Mouse (Mus musculus) embryonic facial prominence, embryonic 11.5 days (tissue): ENCODE results near the gene Ets2. TPM values are rescaled to one million over a fixed set of nuclear protein-coding genes. Genes with fewer than 3 reads are reported as not detected.

Source experiments
- ATAC-seq: fragments of 200-750 bp; cut with Nextera tagmentation; replicated peaks from 2 replicates; pipeline ENCODE4 v1.8.0; 2017; ENCODE audit warnings: low read depth; ENCODE audit not compliant: insufficient number of reproducible peaks, low FRiP score, low TSS enrichment
- DNase-seq: peaks from one replicate; pipeline ENCODE4 v3.0.0-alpha.2; 2015; ENCODE audit warnings: low spot score
- H3K27ac ChIP-seq: fragments of 300-500 bp; sonication (generic); replicated peaks from 2 replicates; pipeline ENCODE4 v1.5.1; 2014; ENCODE audit warnings: mild to moderate bottlenecking, low read depth, low read length, control low read depth
- H3K27me3 ChIP-seq: fragments of 300-500 bp; sonication (generic); 2 replicates; pipeline ENCODE4 v1.6.1; 2014; ENCODE audit warnings: mild to moderate bottlenecking, low read length, moderate library complexity, mixed read lengths; ENCODE audit not compliant: control insufficient read depth, insufficient read depth
- H3K36me3 ChIP-seq: fragments of 300-500 bp; sonication (generic); replicated peaks from 2 replicates; pipeline ENCODE4 v1.6.1; 2014; ENCODE audit warnings: low read depth, mild to moderate bottlenecking, low read length, moderate library complexity, mixed read lengths; ENCODE audit not compliant: control insufficient read depth, insufficient read depth
- H3K4me1 ChIP-seq: fragments of 300-500 bp; sonication (generic); 2 replicates; pipeline ENCODE4 v1.6.1; 2014; ENCODE audit warnings: low read length, mixed read lengths; ENCODE audit not compliant: control insufficient read depth, insufficient read depth
- H3K4me2 ChIP-seq: fragments of 300-500 bp; sonication (generic); 2 replicates; pipeline ENCODE4 v1.6.1; 2014; ENCODE audit warnings: low read depth, mild to moderate bottlenecking, control low read depth, low read length, moderate library complexity
- H3K4me3 ChIP-seq: fragments of 300-500 bp; sonication (generic); 2 replicates; pipeline ENCODE4 v1.5.1; 2014; ENCODE audit warnings: low read depth, low read length, control low read depth
- H3K9ac ChIP-seq: fragments of 300-500 bp; sonication (generic); replicated peaks from 2 replicates; pipeline ENCODE4 v1.6.1; 2014; ENCODE audit warnings: mild to moderate bottlenecking, control low read depth, low read length
- H3K9me3 ChIP-seq: fragments of 300-500 bp; sonication (generic); replicated peaks from 2 replicates; pipeline ENCODE4 v1.6.1; 2016; ENCODE audit warnings: mild to moderate bottlenecking, low read length, inconsistent platforms, mixed read lengths; ENCODE audit not compliant: control insufficient read depth
- WGBS: fragments of 180-500 bp; shearing (Covaris S2); extraction: QIAGEN DNeasy Blood & Tissue Kit; methylation state at CpG from one replicate; pipeline ENCODE4 v1.1.7; 2014; 5-methylcytosine and 5-hydroxymethylcytosine counted together
- polyA plus RNA-seq: library from polyadenylated mRNA; unstranded; fragments of >200 nt; fragmentation: Nextera tagmentation; extraction: Ambion mirVana; gene quantifications from 2 replicates; pipeline ENCODE4 v1.2.1, GENCODE M21; 2014

The Ets2 gene
- polyA plus RNA-seq, 1 experiment from 2014 or later: 35.4 TPM

DNA sequence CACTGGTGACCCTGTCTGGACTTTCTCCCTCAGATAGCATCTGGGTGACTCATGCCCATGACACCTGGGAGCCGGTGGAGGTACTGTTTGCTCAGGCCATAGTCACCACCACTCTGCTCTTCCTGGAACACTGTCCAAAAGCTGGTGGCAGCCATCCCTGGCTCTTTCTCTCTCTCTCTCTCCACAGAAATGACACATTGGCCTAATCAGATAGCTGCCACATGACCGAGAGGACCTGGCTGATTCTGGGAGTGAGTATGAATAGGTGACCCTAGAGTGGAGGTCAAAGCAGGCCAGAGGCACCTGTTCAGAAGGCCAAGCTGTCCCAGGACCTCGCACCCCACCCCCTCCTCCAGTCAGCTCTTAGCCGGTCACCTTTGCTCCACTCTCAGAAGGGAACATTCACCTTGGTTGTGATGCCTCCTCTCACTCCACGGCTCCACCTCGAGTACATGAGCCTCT is 19.4 kb upstream of the Ets2 start:
- no peaks in the 10 kb centered on the region for H3K36me3 ChIP-seq
- no peak for ATAC-seq
- no peak overlapping the region for H3K4me3 ChIP-seq
- H3K9me3 ChIP-seq: no peaks in the 10 kb centered on the region
- no peaks in the 10 kb centered on the region for H3K27me3 ChIP-seq
- WGBS: 88% methylated on average over 6 of the region's 6 CpGs
- H3K4me2 ChIP-seq: no peak overlapping the region
- no peak overlapping the region for H3K27ac ChIP-seq
- no peak for DNase-seq
- H3K4me1 ChIP-seq: no peaks in the 10 kb centered on the region
- no peak overlapping the region for H3K9ac ChIP-seq

DNA sequence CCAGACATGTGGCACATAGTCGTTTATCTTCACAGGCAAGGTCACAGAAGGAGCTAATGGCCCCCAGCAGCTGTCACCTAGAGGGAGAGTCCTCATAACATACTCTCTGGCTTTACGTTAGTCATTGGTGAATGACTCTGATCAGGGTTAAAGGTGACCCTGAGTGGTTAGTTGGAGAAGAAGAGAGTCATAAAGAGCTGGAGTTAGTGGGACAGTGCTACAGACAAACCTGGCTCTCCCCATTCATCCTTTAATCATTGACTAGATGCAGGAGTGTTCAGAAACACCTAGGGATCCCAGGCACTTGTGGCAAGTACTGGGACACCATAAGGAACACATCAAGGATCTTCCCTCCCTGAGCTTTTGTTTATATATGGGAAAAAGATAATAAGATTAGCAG is 16.1 kb upstream of the Ets2 start:
- Histone ChIP-seq H3K4me1 (no peaks in the 10 kb centered on the region), H3K4me2 (no peak overlapping the region), H3K27me3 (no peaks in the 10 kb centered on the region), H3K9me3 (no peaks in the 10 kb centered on the region), H3K4me3 (no peak overlapping the region), H3K27ac (no peak overlapping the region), H3K36me3 (no peaks in the 10 kb centered on the region), H3K9ac (no peak overlapping the region)
- DNase-seq (no peak), ATAC-seq (no peak)
- 43% methylated on average over 2 of the region's 2 CpGs for WGBS

DNA sequence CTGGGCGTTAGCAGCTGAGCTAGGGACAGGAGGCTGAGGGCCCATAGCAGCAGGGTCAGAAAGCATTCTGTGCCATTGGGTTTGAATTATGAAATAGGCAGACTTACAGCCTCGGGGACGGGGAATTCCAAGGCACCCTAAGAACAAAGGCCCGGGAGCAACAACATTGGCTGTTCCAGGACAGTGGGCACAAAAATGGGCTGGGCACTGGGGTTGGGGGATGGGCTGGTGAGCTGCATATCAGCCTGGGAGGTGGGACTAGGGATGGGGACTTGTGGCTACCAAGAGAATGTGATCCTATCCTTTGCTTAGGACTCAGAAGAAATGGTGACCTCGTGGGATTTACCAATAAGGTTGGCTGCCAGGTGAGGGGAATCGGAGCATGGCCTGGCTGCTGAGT is 15.6 kb upstream of the Ets2 start:
- ATAC-seq: no peak
- H3K27me3 ChIP-seq: no peaks in the 10 kb centered on the region
- no peaks in the 10 kb centered on the region for H3K4me1 ChIP-seq
- no peak overlapping the region for H3K27ac ChIP-seq
- no peak overlapping the region for H3K4me3 ChIP-seq
- 66% methylated on average over 6 of the region's 6 CpGs for WGBS
- no peak overlapping the region for H3K9ac ChIP-seq
- no peaks in the 10 kb centered on the region for H3K9me3 ChIP-seq
- H3K36me3 ChIP-seq: no peaks in the 10 kb centered on the region
- DNase-seq: no peak
- H3K4me2 ChIP-seq: no peak overlapping the region

DNA sequence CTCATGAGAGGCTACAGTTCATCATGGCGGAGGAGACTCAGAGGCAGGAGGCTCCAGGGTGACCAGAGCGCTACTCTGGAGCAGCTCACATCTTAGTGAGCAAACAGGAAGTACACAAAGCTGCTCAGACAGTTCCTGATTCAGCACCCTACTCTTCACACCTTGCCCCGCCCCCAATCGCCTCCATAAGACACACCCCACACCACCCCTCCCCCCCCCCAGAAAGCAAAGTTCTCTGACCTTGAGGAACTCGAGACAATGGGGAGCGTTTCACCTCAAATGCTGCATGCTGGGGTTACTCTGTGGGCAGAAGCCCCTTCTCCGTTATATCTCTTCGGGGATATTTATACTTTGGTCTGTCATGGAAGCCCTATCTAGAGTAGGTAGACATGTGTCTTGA is 15.0 kb upstream of the Ets2 start:
- Histone ChIP-seq H3K9ac (no peak overlapping the region), H3K27me3 (no peaks in the 10 kb centered on the region), H3K4me3 (no peak overlapping the region), H3K9me3 (no peaks in the 10 kb centered on the region), H3K27ac (no peak overlapping the region), H3K4me2 (no peak overlapping the region), H3K4me1 (no peaks in the 10 kb centered on the region), H3K36me3 (no peaks in the 10 kb centered on the region)
- no peak for DNase-seq
- WGBS: 92% methylated on average over 8 of the region's 8 CpGs
- ATAC-seq: no peak

DNA sequence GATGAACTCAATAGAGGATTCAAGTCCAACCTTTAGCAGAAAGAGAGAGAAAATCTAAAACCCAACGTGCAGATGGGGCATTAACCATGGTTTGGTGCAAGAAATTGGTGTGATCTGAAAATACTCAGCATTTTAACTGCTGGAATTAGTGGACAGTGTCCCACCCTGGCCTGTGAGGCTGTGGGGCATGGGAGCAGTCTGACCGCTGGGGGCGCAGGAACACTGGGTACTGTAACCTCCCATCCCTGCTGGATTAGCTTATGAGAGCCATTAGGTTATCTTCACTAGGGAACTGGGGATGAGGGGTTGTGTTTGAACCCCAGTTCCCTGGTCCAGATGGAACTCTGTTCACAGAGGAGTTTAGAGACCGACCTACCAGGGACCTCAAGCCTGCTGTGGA is 13.9 kb upstream of the Ets2 start:
- no peaks in the 10 kb centered on the region for H3K9me3 ChIP-seq
- H3K4me2 ChIP-seq: no peak overlapping the region
- H3K4me1 ChIP-seq: no peaks in the 10 kb centered on the region
- no peak overlapping the region for H3K4me3 ChIP-seq
- H3K27ac ChIP-seq: no peak overlapping the region
- 76% methylated on average over 4 of the region's 4 CpGs for WGBS
- H3K27me3 ChIP-seq: no peaks in the 10 kb centered on the region
- DNase-seq (no peak), ATAC-seq (no peak)
- no peak overlapping the region for H3K9ac ChIP-seq
- H3K36me3 ChIP-seq: no peaks in the 10 kb centered on the region

DNA sequence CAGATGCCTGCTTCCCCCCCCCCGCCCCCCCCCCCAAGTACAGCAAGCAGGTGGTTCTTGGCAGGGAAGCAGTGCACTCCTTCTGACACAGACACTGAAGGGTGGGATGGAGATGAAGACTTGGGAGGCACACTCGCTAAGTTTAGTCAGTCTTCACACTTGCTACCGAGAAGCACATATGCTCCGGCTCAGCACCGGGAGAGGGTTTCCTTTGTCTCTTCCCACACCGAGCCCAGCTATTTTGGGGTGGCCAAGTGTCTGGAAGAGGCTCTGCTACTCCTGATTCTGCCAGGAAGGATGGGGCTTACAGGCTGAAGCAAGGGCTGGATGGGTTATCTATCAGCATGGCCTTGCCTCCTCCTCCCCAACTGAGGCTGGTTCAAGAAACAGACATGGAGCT is 5.3 kb upstream of the Ets2 start:
- Histone ChIP-seq H3K36me3 (no peaks in the 10 kb centered on the region), H3K9me3 (no peaks in the 10 kb centered on the region), H3K27ac (no peak overlapping the region), H3K9ac (no peak overlapping the region), H3K4me1 (no peaks in the 10 kb centered on the region), H3K27me3 (no peaks in the 10 kb centered on the region), H3K4me2 (no peak overlapping the region), H3K4me3 (no peak overlapping the region)
- 44% methylated on average over 6 of the region's 6 CpGs for WGBS
- DNase-seq: no peak
- no peak for ATAC-seq

DNA sequence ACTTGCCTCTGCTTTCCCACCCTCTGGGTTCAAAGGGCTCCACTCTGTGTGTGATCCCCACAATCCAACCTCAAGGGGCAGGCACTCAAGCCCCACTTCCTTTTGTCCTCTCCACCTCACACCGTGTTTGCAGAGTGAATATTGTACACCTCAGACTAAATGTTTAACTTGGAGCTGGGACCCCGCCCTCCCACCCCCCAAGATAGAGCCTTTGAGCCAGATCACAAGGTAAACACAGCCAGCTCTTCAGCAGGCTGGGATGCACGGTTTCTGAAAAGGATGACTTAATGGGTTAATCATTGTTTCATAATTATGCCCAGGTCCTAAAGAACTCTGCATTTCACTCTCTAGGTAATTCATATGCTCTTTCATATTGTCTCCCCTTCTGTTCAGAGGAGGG is 2.2 kb upstream of the Ets2 start:
- no peak overlapping the region for H3K27ac ChIP-seq
- DNase-seq (no peak), ATAC-seq (no peak)
- H3K27me3 ChIP-seq: no peaks in the 10 kb centered on the region
- WGBS: 57% methylated on average over 3 of the region's 3 CpGs
- H3K4me3 ChIP-seq: no peak overlapping the region
- no peaks in the 10 kb centered on the region for H3K36me3 ChIP-seq
- H3K9ac ChIP-seq: no peak overlapping the region
- H3K9me3 ChIP-seq: no peaks in the 10 kb centered on the region
- no peaks in the 10 kb centered on the region for H3K4me1 ChIP-seq
- H3K4me2 ChIP-seq: no peak overlapping the region

DNA sequence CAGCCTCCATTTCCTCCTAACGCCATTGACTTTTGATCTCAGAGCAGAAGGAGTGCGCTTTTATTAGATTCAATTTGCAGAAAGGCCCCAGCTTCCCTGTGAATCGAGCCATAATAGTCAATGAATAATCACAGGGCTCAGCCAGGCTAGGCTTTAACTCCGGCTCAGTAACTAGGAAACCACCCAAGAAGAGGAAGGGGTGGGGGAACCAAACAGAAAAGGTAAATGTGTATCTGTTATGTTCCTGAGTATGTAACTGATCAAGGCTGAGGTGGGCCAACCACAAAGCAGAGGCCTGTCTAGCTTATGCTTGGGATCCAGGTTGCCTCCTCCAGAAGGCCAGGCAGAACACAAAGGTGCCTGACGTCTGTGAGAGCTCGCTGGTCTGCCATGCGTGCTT is 1.7 kb upstream of the Ets2 start:
- no peaks in the 10 kb centered on the region for H3K36me3 ChIP-seq
- no peak for DNase-seq
- H3K4me3 ChIP-seq: no peak overlapping the region
- no peaks in the 10 kb centered on the region for H3K27me3 ChIP-seq
- 69% methylated on average over 7 of the region's 7 CpGs for WGBS
- no peak overlapping the region for H3K9ac ChIP-seq
- no peak overlapping the region for H3K27ac ChIP-seq
- H3K4me1 ChIP-seq: no peaks in the 10 kb centered on the region
- no peak for ATAC-seq
- no peak overlapping the region for H3K4me2 ChIP-seq
- H3K9me3 ChIP-seq: no peaks in the 10 kb centered on the region
